ENCODE assay signal across 15 mouse cellular contexts in genomic region chr3:20134545-20134944, GRCm38 (mm10). TPM values are rescaled to one million over a fixed set of nuclear protein-coding genes. Genes with fewer than 3 reads are reported as not detected.
DNase-seq lines count a peak whose midpoint lies in the region; ATAC-seq and TF ChIP-seq lines count a peak whose summit lies in the region.
"Had no signal": no experiment of that assay in that cellular context is flagged by ENCODE, and none has a peak within 500 bp of the region (broad histone marks: within the 10 kb centered on the region; RNA-seq: fewer than 3 reads in every experiment).

No protein-coding gene starts in this region.

- 45% methylated on average over 3 of the region's 3 CpGs for WGBS in heart, embryonic 10.5 days
- WGBS in kidney, postnatal 0 days = 61% methylated on average over 3 of the region's 3 CpGs
- 41% methylated on average over 3 of the region's 3 CpGs for WGBS in heart, postnatal 0 days
- WGBS in macrophage (ENCODE audit: missing documents) = 12% methylated on average over 3 of the region's 3 CpGs

- H3K27me3 ChIP-seq in heart, embryonic 10.5 days (ENCODE audit: insufficient read depth, poor library complexity, severe bottlenecking) = no peaks in the 10 kb centered on the region
- no peaks in the 10 kb centered on the region for H3K27me3 ChIP-seq in kidney, postnatal 0 days (ENCODE audit: insufficient read depth, low read length)
- H3K27me3 ChIP-seq in heart, postnatal 0 days (ENCODE audit: control insufficient read depth, insufficient read depth, low read length) = no peaks in the 10 kb centered on the region
- H3K27me3 ChIP-seq: forebrain, embryonic 15.5 days; liver, embryonic 13.5 days had no signal

- peak overlapping the region; percentile 37; the same call in 1 of the 2 replicates for H3K27ac ChIP-seq in heart, embryonic 10.5 days
- H3K27ac ChIP-seq in kidney, postnatal 0 days = no peak overlapping the region
- H3K27ac ChIP-seq in heart, postnatal 0 days (ENCODE audit: low read depth) = peak overlapping the region; percentile 67
- peak overlapping the region; percentile 97 for H3K27ac ChIP-seq in macrophage
- H3K27ac ChIP-seq: forebrain, embryonic 15.5 days; hindbrain, postnatal 0 days; liver, embryonic 13.5 days had no signal

- peaks cover 29% of the 10 kb centered on the region; the same call in 1 of the 2 replicates for H3K79me2 ChIP-seq in macrophage (ENCODE audit: inconsistent target)

- no peak overlapping the region for H3K9ac ChIP-seq in kidney, postnatal 0 days (ENCODE audit: low read depth, low read length)
- H3K9ac ChIP-seq in heart, postnatal 0 days (replicated peaks; ENCODE audit: low read depth, low read length) = no peak overlapping the region
- H3K9ac ChIP-seq: forebrain, embryonic 15.5 days; liver, embryonic 13.5 days had no signal

- H3K4me3 ChIP-seq in heart, embryonic 10.5 days = no peak overlapping the region
- no peak overlapping the region for H3K4me3 ChIP-seq in kidney, postnatal 0 days (replicated peaks; ENCODE audit: low read depth, low read length)
- no peak overlapping the region for H3K4me3 ChIP-seq in heart, postnatal 0 days (ENCODE audit: low read depth, low read length)
- H3K4me3 ChIP-seq in macrophage (ENCODE audit: inconsistent target) = no peak overlapping the region
- H3K4me3 ChIP-seq: forebrain, embryonic 15.5 days; liver, embryonic 13.5 days had no signal

- TF ChIP-seq CTCF in kidney, postnatal 0 days (IDR thresholded peaks at IDR 0.05; ENCODE audit: low read depth) = no peak
- TF ChIP-seq CTCF in heart, postnatal 0 days (IDR thresholded peaks at IDR 0.05; ENCODE audit: low read depth) = no peak

- no peak; the same call in 1 of the 2 replicates for ATAC-seq in kidney, postnatal 0 days (replicated peaks; ENCODE audit: low FRiP score, low read depth)
- ATAC-seq in heart, postnatal 0 days (ENCODE audit: insufficient read depth, low read depth) = no peak
- ATAC-seq: forebrain, embryonic 15.5 days; hindbrain, postnatal 0 days had no signal

- H3K36me3 ChIP-seq in heart, embryonic 10.5 days = peaks cover 90% of the 10 kb centered on the region
- H3K36me3 ChIP-seq in kidney, postnatal 0 days (ENCODE audit: insufficient read depth, low read length) = 0 out of 2 replicates have a peak, but pooled peaks cover 4% of the 10 kb centered on the region
- peaks cover 52% of the 10 kb centered on the region for H3K36me3 ChIP-seq in heart, postnatal 0 days (replicated peaks; ENCODE audit: control insufficient read depth, insufficient read depth, low read length)
- H3K36me3 ChIP-seq in macrophage (ENCODE audit: inconsistent target) = peaks cover 32% of the 10 kb centered on the region
- H3K36me3 ChIP-seq: forebrain, embryonic 15.5 days had no signal

- H3K9me3 ChIP-seq in heart, embryonic 10.5 days = no peaks in the 10 kb centered on the region
- H3K9me3 ChIP-seq in kidney, postnatal 0 days (replicated peaks; ENCODE audit: low read length) = no peaks in the 10 kb centered on the region
- no peaks in the 10 kb centered on the region for H3K9me3 ChIP-seq in heart, postnatal 0 days (replicated peaks; ENCODE audit: control insufficient read depth, low read length)
- H3K9me3 ChIP-seq: forebrain, embryonic 15.5 days; liver, embryonic 13.5 days had no signal

- DNase-seq in heart, embryonic 10.5 days (ENCODE audit: low spot score) = no peak
- DNase-seq in heart, adult 9 months (ENCODE audit: low spot score in 2 of 2) = no peak
- DNase-seq in kidney, postnatal 0 days (ENCODE audit: low spot score) = peak; percentile 32
- DNase-seq in kidney, postnatal 36 days = no peak
- DNase-seq in heart, postnatal 0 days (ENCODE audit: low spot score) = no peak
- DNase-seq in spleen, postnatal 10 days (ENCODE audit: low spot score in 2 of 2) = no peak
- no peak for DNase-seq in right cerebral cortex, postnatal 10 days (ENCODE audit: low spot score in 2 of 2)
- DNase-seq: cerebellum, adult 11-12 months; gastrocnemius, postnatal 25 days; layer of hippocampus, adult 9-11 months; liver, embryonic 13.5 days; midbrain, embryonic 14.5 days had no signal

- H3K4me2 ChIP-seq in kidney, postnatal 0 days (ENCODE audit: low read length) = no peak overlapping the region
- H3K4me2 ChIP-seq in heart, postnatal 0 days (ENCODE audit: low read depth, low read length) = no peak overlapping the region
- H3K4me2 ChIP-seq: forebrain, embryonic 15.5 days; liver, embryonic 13.5 days had no signal

- TF ChIP-seq EP300 in heart, postnatal 0 days (IDR thresholded peaks at IDR 0.05; ENCODE audit: low read depth) = no peak

- peaks cover 47% of the 10 kb centered on the region for H3K4me1 ChIP-seq in heart, embryonic 10.5 days
- no peaks in the 10 kb centered on the region for H3K4me1 ChIP-seq in kidney, postnatal 0 days (replicated peaks; ENCODE audit: insufficient read depth, low read length)
- H3K4me1 ChIP-seq in heart, postnatal 0 days (ENCODE audit: control insufficient read depth, insufficient read depth) = peaks cover 42% of the 10 kb centered on the region
- H3K4me1 ChIP-seq: forebrain, embryonic 15.5 days; liver, embryonic 13.5 days had no signal

RNA-seq across cellular contexts. Expression of gene Gyg, which starts 20.6 kb away (rescaled TPM):
- 444 and 807 TPM in 2 replicates for polyA plus RNA-seq in heart, embryonic 10.5 days (2016; fragmentation: Nextera tagmentation; extraction: Ambion mirVana)
- 48.3 and 50.0 TPM in 2 replicates for polyA plus RNA-seq in kidney, postnatal 0 days (2015; fragmentation: Nextera tagmentation; extraction: Ambion mirVana)
- 237 and 317 TPM in 2 replicates for total RNA-seq in heart, postnatal 0 days (2014; rRNA removed; ENCODE audit: low replicate concordance)
- 338 and 340 TPM in 2 replicates for polyA plus RNA-seq in heart, postnatal 0 days (2015; fragmentation: Nextera tagmentation; extraction: Ambion mirVana)
- total RNA-seq in macrophage (2018; cell fraction: chromatin; rRNA removed) = 100 to 1,000 TPM in 1 of 26 experiments, 10 to 100 TPM in 20, 1 to 10 TPM in 5; 6.5 to 108 (median 32.4) TPM
- total RNA-seq in macrophage (2018; cell fraction: cytosol; rRNA removed) = 100 to 1,000 TPM; 136 to 602 (median 268) TPM
- total RNA-seq in macrophage (2018; cell fraction: nucleus; rRNA removed) = 100 to 1,000 TPM in 4 of 26 experiments, 10 to 100 TPM in 22; 46.9 to 207 (median 71.1) TPM
- 182 to 514 TPM (median 443 TPM) in 3 replicates for polyA plus RNA-seq in macrophage (2018)
